Mouse (Mus musculus) hindbrain, embryonic 16.5 days (tissue): Measurements from ENCODE around the gene Rdh9. TPM values are rescaled to one million over a fixed set of nuclear protein-coding genes. Genes with fewer than 3 reads are reported as not detected.

Source experiments
- ATAC-seq: fragments of 200-750 bp; cut with Nextera tagmentation; 2 replicates; pipeline ENCODE4 v1.8.0; 2017; ENCODE audit warnings: moderate TSS enrichment, moderate library complexity
- H3K27ac ChIP-seq: fragments of 300-500 bp; sonication (generic); 2 replicates; pipeline ENCODE4 v1.5.1; 2014; ENCODE audit warnings: low read depth, mild to moderate bottlenecking, control low read depth, low read length, moderate library complexity
- H3K27me3 ChIP-seq: fragments of 300-500 bp; sonication (generic); replicated peaks from 2 replicates; pipeline ENCODE4 v1.6.1; 2014; ENCODE audit warnings: low read length; ENCODE audit not compliant: control insufficient read depth, insufficient read depth
- H3K36me3 ChIP-seq: fragments of 300-500 bp; sonication (generic); 2 replicates; pipeline ENCODE4 v1.6.1; 2014; ENCODE audit warnings: mild to moderate bottlenecking, low read length, moderate library complexity, mixed read lengths; ENCODE audit not compliant: control insufficient read depth, insufficient read depth
- H3K4me1 ChIP-seq: fragments of 300-500 bp; sonication (generic); 2 replicates; pipeline ENCODE4 v1.6.1; 2014; ENCODE audit warnings: low read depth, low read length; ENCODE audit not compliant: control insufficient read depth, insufficient read depth
- H3K4me2 ChIP-seq: fragments of 300-500 bp; sonication (generic); 2 replicates; pipeline ENCODE4 v1.6.1; 2014; ENCODE audit warnings: mild to moderate bottlenecking, low read length, control low read depth, moderate library complexity
- H3K4me3 ChIP-seq: fragments of 300-500 bp; sonication (generic); 2 replicates; pipeline ENCODE4 v1.5.1; 2014; ENCODE audit warnings: mild to moderate bottlenecking, low read length, control low read depth, moderate library complexity
- H3K9ac ChIP-seq: fragments of 300-500 bp; sonication (generic); 2 replicates; pipeline ENCODE4 v1.6.1; 2014; ENCODE audit warnings: low read depth, mild to moderate bottlenecking, control low read depth, low read length, moderate library complexity
- H3K9me3 ChIP-seq: fragments of 300-500 bp; sonication (generic); 2 replicates; pipeline ENCODE4 v1.6.1; 2014; ENCODE audit warnings: mild to moderate bottlenecking, low read length, moderate library complexity; ENCODE audit not compliant: control insufficient read depth
- WGBS: fragments of 180-500 bp; shearing (Covaris S2); extraction: QIAGEN DNeasy Blood & Tissue Kit; methylation state at CpG from one replicate; pipeline ENCODE4 v1.1.7; 2014; 5-methylcytosine and 5-hydroxymethylcytosine counted together
- polyA plus RNA-seq: library from polyadenylated mRNA; unstranded; fragments of >200 nt; fragmentation: Nextera tagmentation; extraction: Ambion mirVana; gene quantifications from 2 replicates; pipeline ENCODE4 v1.2.1, GENCODE M21; 2015

The Rdh9 gene
- polyA plus RNA-seq, 1 experiment from 2014 or later: 0.20 TPM

GRCm38 (mm10) chr10:127738151-127738882, 37.9 kb upstream of the Rdh9 start:
- Histone ChIP-seq H3K4me1 (peaks cover 10% of the 10 kb centered on the region), H3K36me3 (peaks cover 17% of the 10 kb centered on the region), H3K4me3 (no peak overlapping the region), H3K4me2 (peak overlapping the region; percentile 67; the same call in 1 of the 2 replicates), H3K27ac (no peak overlapping the region), H3K9ac (no peak overlapping the region), H3K9me3 (no peaks in the 10 kb centered on the region), H3K27me3 (no peaks in the 10 kb centered on the region)
- WGBS: 46% methylated on average over 13 of the region's 13 CpGs
- ATAC-seq: no peak

GRCm38 (mm10) chr10:127739083-127739660, 37.0 kb upstream of the Rdh9 start, which contains the start of gene Zbtb39:
Gene Zbtb39, plus strand, starts transcription at chr10:127739538.
- H3K4me2 ChIP-seq: peak within 1 kb of the TSS; percentile 67
- H3K9me3 ChIP-seq: no peaks in the 10 kb centered on the region
- peaks cover 25% of the 10 kb centered on the region for H3K36me3 ChIP-seq
- H3K4me1 ChIP-seq: peaks cover 10% of the 10 kb centered on the region
- 2% methylated on average over 20 of the region's 61 CpGs for WGBS
- H3K9ac ChIP-seq: peak within 1 kb of the TSS; percentile 98
- peak; percentile 90 for ATAC-seq
- H3K27ac ChIP-seq: peak within 1 kb of the TSS; percentile 81
- H3K4me3 ChIP-seq: peak within 1 kb of the TSS; percentile 92
- no peaks in the 10 kb centered on the region for H3K27me3 ChIP-seq

- peaks cover 10% of the 10 kb centered on the region for H3K4me1 ChIP-seq
- peak overlapping the region; percentile 67 for H3K4me2 ChIP-seq
- peak overlapping the region; percentile 98 for H3K9ac ChIP-seq
- WGBS: 0% methylated on average over 24 of the region's 55 CpGs
- peaks cover 30% of the 10 kb centered on the region for H3K36me3 ChIP-seq
- H3K27ac ChIP-seq: peak overlapping the region; percentile 81
- H3K27me3 ChIP-seq: no peaks in the 10 kb centered on the region
- H3K9me3 ChIP-seq: no peaks in the 10 kb centered on the region
- peak overlapping the region; percentile 92 for H3K4me3 ChIP-seq
- ATAC-seq: peak; percentile 81
Measured at GRCm38 (mm10) chr10:127739661-127740161, 36.5 kb upstream of the Rdh9 start.

GRCm38 (mm10) chr10:127744661-127745060, 31.5 kb upstream of the Rdh9 start:
- Histone ChIP-seq H3K36me3 (peaks cover 37% of the 10 kb centered on the region), H3K4me3 (no peak overlapping the region), H3K27me3 (no peaks in the 10 kb centered on the region), H3K9me3 (no peaks in the 10 kb centered on the region), H3K4me1 (peaks cover 10% of the 10 kb centered on the region), H3K27ac (no peak overlapping the region), H3K4me2 (no peak overlapping the region), H3K9ac (no peak overlapping the region)
- WGBS: 72% methylated on average over 5 of the region's 5 CpGs
- ATAC-seq: no peak

GRCm38 (mm10) chr10:127745886-127746285, 30.3 kb upstream of the Rdh9 start:
- Histone ChIP-seq H3K9ac (no peak overlapping the region), H3K36me3 (peaks cover 37% of the 10 kb centered on the region), H3K27me3 (no peaks in the 10 kb centered on the region), H3K9me3 (no peaks in the 10 kb centered on the region), H3K4me2 (no peak overlapping the region), H3K27ac (no peak overlapping the region), H3K4me3 (no peak overlapping the region), H3K4me1 (peaks cover 4% of the 10 kb centered on the region)
- no peak for ATAC-seq
- WGBS: 72% methylated on average over 5 of the region's 5 CpGs

GRCm38 (mm10) chr10:127747254-127747653, 28.9 kb upstream of the Rdh9 start:
- WGBS: 95% methylated on average over 8 of the region's 8 CpGs
- Histone ChIP-seq H3K9me3 (no peaks in the 10 kb centered on the region), H3K4me2 (no peak overlapping the region), H3K36me3 (peaks cover 30% of the 10 kb centered on the region), H3K9ac (no peak overlapping the region), H3K27me3 (no peaks in the 10 kb centered on the region), H3K4me1 (peaks cover 2% of the 10 kb centered on the region; the same call in 1 of the 2 replicates), H3K4me3 (no peak overlapping the region), H3K27ac (no peak overlapping the region)
- no peak for ATAC-seq

- no peak overlapping the region for H3K27ac ChIP-seq
- ATAC-seq: no peak
- H3K4me1 ChIP-seq: peaks cover 2% of the 10 kb centered on the region; the same call in 1 of the 2 replicates
- peaks cover 13% of the 10 kb centered on the region for H3K36me3 ChIP-seq
- no peaks in the 10 kb centered on the region for H3K9me3 ChIP-seq
- peak overlapping the region; percentile 49 for H3K4me2 ChIP-seq
- no peaks in the 10 kb centered on the region for H3K27me3 ChIP-seq
- no peak overlapping the region for H3K9ac ChIP-seq
- 8% methylated on average over 8 of the region's 8 CpGs for WGBS
- H3K4me3 ChIP-seq: no peak overlapping the region
Measured at GRCm38 (mm10) chr10:127748847-127749612, 27.2 kb upstream of the Rdh9 start.

- Histone ChIP-seq H3K27ac (peak overlapping the region; percentile 17; the same call in 1 of the 2 replicates), H3K36me3 (peaks cover 6% of the 10 kb centered on the region), H3K9ac (peak overlapping the region; percentile 24), H3K9me3 (no peaks in the 10 kb centered on the region), H3K4me1 (peaks cover 2% of the 10 kb centered on the region; the same call in 1 of the 2 replicates), H3K4me3 (peak overlapping the region; percentile 29), H3K4me2 (peak overlapping the region; percentile 49), H3K27me3 (no peaks in the 10 kb centered on the region)
- ATAC-seq: no peak
- WGBS: 52% methylated on average over 24 of the region's 24 CpGs
Measured at GRCm38 (mm10) chr10:127750136-127750777, 25.9 kb upstream of the Rdh9 start.
